Mouse (Mus musculus) intestine, embryonic 14.5 days (tissue): Measurements from ENCODE around the gene Wnt2. TPM values are rescaled to one million over a fixed set of nuclear protein-coding genes. Genes with fewer than 3 reads are reported as not detected.

Experiments
- ATAC-seq: fragments of 200-750 bp; cut with Nextera tagmentation; replicated peaks from 2 replicates; pipeline ENCODE4 v1.8.0; 2017; ENCODE audit warnings: low read depth, moderate number of reproducible peaks, moderate TSS enrichment, moderate library complexity; ENCODE audit not compliant: low FRiP score, low TSS enrichment
- DNase-seq: peaks from one replicate; pipeline ENCODE4 v3.0.0-alpha.2; 2018; ENCODE audit warnings: low spot score
- H3K27ac ChIP-seq: fragments of 300-500 bp; sonication (generic); 2 replicates; pipeline ENCODE4 v1.5.1; 2014; ENCODE audit warnings: low read depth, mild to moderate bottlenecking, control low read depth
- H3K27me3 ChIP-seq: fragments of 300-500 bp; sonication (generic); replicated peaks from 2 replicates; pipeline ENCODE4 v1.6.1; 2014; ENCODE audit warnings: low read length, control low read depth; ENCODE audit not compliant: control insufficient read depth, insufficient read depth
- H3K36me3 ChIP-seq: fragments of 300-500 bp; sonication (generic); 2 replicates; pipeline ENCODE4 v1.6.1; 2014; ENCODE audit warnings: low read length, control low read depth; ENCODE audit not compliant: control insufficient read depth, insufficient read depth
- H3K4me1 ChIP-seq: fragments of 300-500 bp; sonication (generic); replicated peaks from 2 replicates; pipeline ENCODE4 v1.6.1; 2014; ENCODE audit warnings: low read length, control low read depth, mixed read lengths; ENCODE audit not compliant: control insufficient read depth, insufficient read depth
- H3K4me2 ChIP-seq: fragments of 300-500 bp; sonication (generic); 2 replicates; pipeline ENCODE4 v1.6.1; 2014; ENCODE audit warnings: low read length
- H3K4me3 ChIP-seq: fragments of 300-500 bp; sonication (generic); 2 replicates; pipeline ENCODE4 v1.5.1; 2014; ENCODE audit warnings: low read depth, low read length, control low read depth, mixed read lengths
- H3K9ac ChIP-seq: fragments of 300-500 bp; sonication (generic); 2 replicates; pipeline ENCODE4 v1.6.1; 2014; ENCODE audit warnings: mild to moderate bottlenecking, low read length
- H3K9me3 ChIP-seq: fragments of 300-500 bp; sonication (generic); 2 replicates; pipeline ENCODE4 v1.6.1; 2016; ENCODE audit warnings: low read length, control low read depth; ENCODE audit not compliant: control insufficient read depth
- WGBS: fragments of 180-500 bp; shearing (Covaris S2); extraction: QIAGEN DNeasy Blood & Tissue Kit; methylation state at CpG from one replicate; pipeline ENCODE4 v1.1.7; 2014; 5-methylcytosine and 5-hydroxymethylcytosine counted together
- polyA plus RNA-seq: library from polyadenylated mRNA; unstranded; fragments of >200 nt; fragmentation: Nextera tagmentation; extraction: Ambion mirVana; gene quantifications from 2 replicates; pipeline ENCODE4 v1.2.1, GENCODE M21; 2014

The Wnt2 gene
- 0.35 and 0.66 TPM in 2 replicates for polyA plus RNA-seq

DNA sequence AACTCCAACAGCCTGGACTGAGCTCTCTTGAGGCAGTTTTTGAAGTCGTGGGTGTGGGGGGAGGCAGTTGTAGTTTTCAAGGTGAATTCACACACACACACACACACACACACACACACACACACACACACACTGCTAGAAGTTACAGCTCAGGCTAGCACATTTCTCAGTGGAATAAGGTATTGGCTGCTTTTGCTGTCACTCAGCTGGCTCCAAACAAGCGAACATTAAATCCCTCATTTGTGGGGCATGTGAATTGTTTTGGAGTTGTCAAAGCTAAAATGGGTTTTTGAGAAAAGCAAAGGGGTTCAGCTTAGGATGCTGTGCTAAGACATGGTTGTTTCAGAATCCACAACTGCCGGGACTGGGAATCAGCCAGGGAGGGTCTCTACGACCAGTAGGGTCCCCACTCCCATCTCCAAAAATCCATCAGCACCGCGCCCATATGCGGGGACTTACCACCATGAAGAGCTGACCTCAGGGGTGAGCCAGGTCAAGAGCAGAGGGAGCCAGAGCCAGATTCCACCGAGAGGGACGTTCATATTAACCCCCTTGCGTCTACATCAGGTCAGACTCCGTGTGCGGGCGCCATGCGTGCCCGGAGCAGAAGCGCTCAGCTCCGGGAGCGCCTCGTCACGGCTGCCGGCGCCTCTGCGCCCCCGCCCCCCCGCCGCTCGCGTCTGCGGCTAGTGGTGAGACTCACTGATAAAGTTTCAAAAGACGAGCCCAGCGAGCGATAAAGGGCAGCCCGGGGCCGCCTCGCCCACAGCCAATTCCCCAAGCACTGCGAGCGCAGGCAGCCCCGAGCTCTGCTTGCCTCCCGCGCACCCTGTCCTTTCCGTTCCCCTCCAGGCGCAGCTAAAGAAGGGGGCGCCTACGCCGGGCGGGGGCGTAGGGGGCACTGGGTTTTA, at the start of gene Wnt2:
Gene Wnt2 (minus strand): TSS at position 840 of the 911 bp plus-strand sequence.
- DNase-seq (peak; percentile 68), ATAC-seq (peak; percentile 59; the same call in 1 of the 2 replicates)
- no peaks in the 10 kb centered on the region for H3K36me3 ChIP-seq
- peak within 1 kb of the TSS; percentile 76 for H3K4me2 ChIP-seq
- H3K4me3 ChIP-seq = peak within 1 kb of the TSS; percentile 48
- H3K9ac ChIP-seq = 0 out of 2 replicates have a peak within 1 kb of the TSS, but pooled peaks have one; percentile 16
- peaks cover 49% of the 10 kb centered on the region for H3K27me3 ChIP-seq
- WGBS = under 1% methylated on average over 45 of the region's 47 CpGs
- H3K27ac ChIP-seq = no peak within 1 kb of the TSS
- no peaks in the 10 kb centered on the region for H3K9me3 ChIP-seq
- H3K4me1 ChIP-seq = peaks cover 15% of the 10 kb centered on the region; the same call in 1 of the 2 replicates

DNA sequence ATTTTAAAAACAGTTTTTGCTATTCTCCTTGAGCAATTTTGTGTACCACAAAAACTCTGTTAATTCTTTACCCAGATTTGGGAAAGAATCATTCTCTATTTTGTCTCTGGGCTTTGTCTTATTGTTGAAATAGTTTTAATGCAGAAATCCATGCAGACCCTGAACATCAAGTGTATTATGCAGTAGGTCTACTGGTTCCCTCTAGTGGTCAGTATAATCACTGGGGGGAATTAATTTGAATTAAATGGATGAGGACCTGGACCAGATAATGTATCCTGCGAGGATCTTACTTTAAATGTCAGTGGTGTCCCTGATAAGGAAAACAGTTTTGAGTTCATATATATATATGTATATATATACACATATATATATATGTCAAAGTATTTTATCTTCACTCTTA, 48.2 kb upstream of the Wnt2 start:
- H3K4me2 ChIP-seq = no peak overlapping the region
- H3K4me1 ChIP-seq = no peaks in the 10 kb centered on the region; the same call in 1 of the 2 replicates
- ATAC-seq (no peak), DNase-seq (no peak)
- H3K4me3 ChIP-seq = no peak overlapping the region
- H3K36me3 ChIP-seq = no peaks in the 10 kb centered on the region
- no peak overlapping the region for H3K9ac ChIP-seq
- H3K27me3 ChIP-seq = no peaks in the 10 kb centered on the region
- WGBS = 31% methylated on average over 1 of the region's 1 CpGs
- H3K27ac ChIP-seq = no peak overlapping the region
- no peaks in the 10 kb centered on the region for H3K9me3 ChIP-seq

DNA sequence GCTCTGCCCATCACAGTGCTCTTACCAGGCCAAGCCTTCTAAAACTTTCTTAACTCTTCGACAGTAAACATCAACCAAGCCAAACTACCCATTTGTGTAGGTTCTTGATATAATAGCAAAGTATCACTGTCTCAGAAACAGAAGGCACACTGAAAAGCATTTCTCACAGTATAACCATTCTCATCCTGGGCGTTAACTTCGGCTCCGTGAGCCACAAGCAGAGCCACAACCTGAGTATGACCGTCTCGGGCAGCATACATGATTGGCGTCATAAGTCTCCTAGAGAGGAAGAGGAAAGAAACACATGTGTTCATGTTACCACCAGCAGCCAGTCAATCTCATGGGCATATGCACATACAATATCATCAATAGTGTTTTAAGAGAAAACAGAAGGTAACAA, 46.6 kb upstream of the Wnt2 start:
- no peak for ATAC-seq
- Histone ChIP-seq H3K27ac (no peak overlapping the region), H3K4me2 (no peak overlapping the region), H3K9me3 (no peaks in the 10 kb centered on the region), H3K36me3 (no peaks in the 10 kb centered on the region), H3K9ac (no peak overlapping the region), H3K27me3 (no peaks in the 10 kb centered on the region), H3K4me3 (no peak overlapping the region), H3K4me1 (no peaks in the 10 kb centered on the region; the same call in 1 of the 2 replicates)
- WGBS = 66% methylated on average over 7 of the region's 7 CpGs
- no peak for DNase-seq

DNA sequence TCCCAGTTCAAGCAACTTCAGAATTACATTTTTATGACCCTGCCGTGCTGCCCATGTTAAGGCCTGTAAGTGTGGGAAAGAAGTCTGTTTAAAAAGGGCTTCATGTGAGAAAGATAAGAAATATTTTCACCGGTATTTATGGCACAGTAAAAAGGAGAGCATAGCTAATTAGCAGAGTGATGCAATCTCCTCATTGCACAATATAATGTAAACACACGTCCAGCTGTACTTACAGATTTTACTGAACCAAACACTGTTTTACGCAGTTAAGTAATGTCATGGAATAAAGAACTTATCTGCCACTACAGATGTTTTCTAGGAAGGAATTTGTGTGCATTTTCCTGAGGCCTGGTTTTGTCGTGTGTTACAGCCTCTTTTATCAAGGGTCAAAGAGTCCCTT, 46.2 kb upstream of the Wnt2 start:
- peak; percentile 62; the same call in 1 of the 2 replicates for ATAC-seq
- H3K4me1 ChIP-seq = no peaks in the 10 kb centered on the region; the same call in 1 of the 2 replicates

DNA sequence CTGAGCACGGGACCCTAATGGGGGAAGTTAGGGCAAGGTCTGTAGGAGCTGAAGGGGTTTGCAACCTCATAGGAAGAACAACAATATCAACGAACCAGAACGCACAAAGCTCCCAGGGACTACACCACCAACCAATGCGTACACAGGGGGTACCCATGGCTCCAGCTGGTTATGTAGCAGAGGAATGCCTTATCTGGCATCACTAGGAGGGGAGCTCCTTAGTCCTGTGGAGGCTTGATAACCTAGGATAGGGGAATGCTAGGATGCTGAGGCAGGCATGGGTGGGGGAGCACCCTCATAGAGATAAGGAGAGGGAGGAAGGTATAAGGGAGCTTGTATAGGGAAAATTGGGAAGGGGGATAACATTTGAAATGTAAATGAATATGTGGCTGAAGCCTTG, 27.5 kb upstream of the Wnt2 start:
- Histone ChIP-seq H3K4me3 (no peak overlapping the region), H3K4me1 (no peaks in the 10 kb centered on the region), H3K4me2 (no peak overlapping the region), H3K27ac (no peak overlapping the region), H3K27me3 (no peaks in the 10 kb centered on the region), H3K9ac (no peak overlapping the region), H3K9me3 (no peaks in the 10 kb centered on the region), H3K36me3 (no peaks in the 10 kb centered on the region)
- WGBS = 87% methylated on average over 4 of the region's 4 CpGs
- ATAC-seq (no peak), DNase-seq (no peak)

More for the DNA sequence above, 46.2 kb upstream of the Wnt2 start:
- H3K27me3 ChIP-seq = no peaks in the 10 kb centered on the region
- H3K36me3 ChIP-seq = no peaks in the 10 kb centered on the region
- H3K9ac ChIP-seq = no peak overlapping the region
- H3K9me3 ChIP-seq = no peaks in the 10 kb centered on the region
- H3K4me2 ChIP-seq = no peak overlapping the region
- no peak for DNase-seq
- H3K27ac ChIP-seq = no peak overlapping the region
- H3K4me3 ChIP-seq = no peak overlapping the region
- 21% methylated on average over 5 of the region's 5 CpGs for WGBS

DNA sequence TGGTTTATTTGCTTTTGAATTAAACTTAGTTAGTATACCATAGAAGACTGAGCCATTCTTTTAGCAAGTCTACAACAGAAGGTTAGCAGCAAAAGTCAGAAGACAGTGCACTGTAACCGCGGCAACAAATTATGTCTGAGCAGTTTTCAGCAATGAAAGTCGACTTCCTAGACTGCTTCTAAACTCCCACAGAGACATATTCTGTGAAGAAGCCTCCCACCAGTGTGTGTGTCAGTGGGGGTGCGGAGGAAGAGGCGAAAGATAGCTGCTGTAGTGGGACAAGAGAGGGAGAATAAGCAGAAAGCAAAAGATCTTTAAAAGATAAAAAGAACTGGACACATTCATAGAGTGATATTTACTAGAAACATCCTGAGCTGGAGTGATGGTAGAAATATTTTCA, 21.3 kb upstream of the Wnt2 start:
- Histone ChIP-seq H3K27ac (no peak overlapping the region), H3K36me3 (no peaks in the 10 kb centered on the region), H3K9me3 (no peaks in the 10 kb centered on the region), H3K4me2 (no peak overlapping the region), H3K4me3 (no peak overlapping the region), H3K27me3 (no peaks in the 10 kb centered on the region), H3K9ac (no peak overlapping the region), H3K4me1 (no peaks in the 10 kb centered on the region)
- WGBS = 67% methylated on average over 5 of the region's 5 CpGs
- DNase-seq (no peak), ATAC-seq (no peak)

DNA sequence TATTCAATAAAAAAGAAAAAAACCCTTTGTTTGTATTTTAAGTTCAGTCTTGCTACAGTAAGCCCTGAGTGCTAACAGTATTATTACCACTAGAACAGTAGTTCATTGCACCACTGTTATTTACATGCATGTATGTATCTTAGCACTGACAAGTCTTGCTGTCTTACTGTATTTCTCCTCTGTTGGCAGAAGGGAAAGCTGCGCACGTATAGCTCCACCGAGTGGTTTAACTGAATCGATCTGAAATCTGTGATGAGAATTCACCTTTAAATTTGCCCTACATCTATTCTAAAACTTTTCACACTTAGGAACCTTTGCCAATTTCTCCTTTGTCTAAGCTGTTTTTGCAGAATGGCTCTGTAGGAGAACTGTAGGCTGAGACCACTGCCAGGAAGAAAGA, 13.9 kb upstream of the Wnt2 start:
- WGBS = 88% methylated on average over 4 of the region's 4 CpGs
- DNase-seq (no peak), ATAC-seq (no peak)
- Histone ChIP-seq H3K36me3 (no peaks in the 10 kb centered on the region), H3K9me3 (no peaks in the 10 kb centered on the region), H3K9ac (no peak overlapping the region), H3K4me2 (no peak overlapping the region), H3K4me3 (no peak overlapping the region), H3K27me3 (no peaks in the 10 kb centered on the region), H3K27ac (no peak overlapping the region), H3K4me1 (no peaks in the 10 kb centered on the region)

DNA sequence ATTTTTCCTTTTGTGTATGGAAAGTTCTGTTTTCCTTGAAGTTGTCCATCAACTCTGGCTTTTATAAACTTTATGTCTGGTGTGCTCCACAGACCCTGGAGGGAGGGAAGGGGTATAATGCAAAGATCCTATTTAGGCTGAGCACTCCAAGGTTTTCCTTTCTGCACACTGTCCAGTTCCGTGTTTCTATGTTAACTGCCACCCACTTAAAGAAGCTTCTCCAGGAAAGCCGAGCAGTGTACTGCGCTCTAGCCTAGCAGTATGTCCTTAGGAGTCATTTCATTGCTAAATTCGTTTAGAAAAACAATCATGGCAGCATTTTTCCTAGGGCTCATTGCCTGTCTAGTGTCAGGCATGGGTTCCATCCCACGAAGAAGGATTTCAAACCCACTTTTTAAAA, 12.8 kb upstream of the Wnt2 start:
- WGBS = 66% methylated on average over 5 of the region's 5 CpGs
- Histone ChIP-seq H3K4me3 (no peak overlapping the region), H3K27me3 (no peaks in the 10 kb centered on the region), H3K9ac (no peak overlapping the region), H3K4me2 (no peak overlapping the region), H3K4me1 (no peaks in the 10 kb centered on the region), H3K36me3 (no peaks in the 10 kb centered on the region), H3K9me3 (no peaks in the 10 kb centered on the region), H3K27ac (no peak overlapping the region)
- DNase-seq (no peak), ATAC-seq (no peak)
